Mouse (Mus musculus) splenic B cell, adult 2 months (primary cell): ENCODE measurements around the gene Prkar2a.

Experiments
- DNase-seq: peaks from one replicate; pipeline ENCODE4 v3.0.0-alpha.2; 2011; ENCODE audit warnings: low read depth, low spot score
- H3K27me3 ChIP-seq: 2 replicates; pipeline ENCODE4 v1.6.1; 2012; ENCODE audit warnings: mild to moderate bottlenecking, low read length, moderate library complexity, mixed read lengths; ENCODE audit not compliant: control insufficient read depth, poor library complexity, insufficient read depth, severe bottlenecking
- H3K36me3 ChIP-seq: 2 replicates; pipeline ENCODE4 v1.6.1; 2012; ENCODE audit warnings: mild to moderate bottlenecking, low read length, moderate library complexity, mixed read lengths; ENCODE audit not compliant: control insufficient read depth, poor library complexity, insufficient read depth, severe bottlenecking

Gene Prkar2a

DNA sequence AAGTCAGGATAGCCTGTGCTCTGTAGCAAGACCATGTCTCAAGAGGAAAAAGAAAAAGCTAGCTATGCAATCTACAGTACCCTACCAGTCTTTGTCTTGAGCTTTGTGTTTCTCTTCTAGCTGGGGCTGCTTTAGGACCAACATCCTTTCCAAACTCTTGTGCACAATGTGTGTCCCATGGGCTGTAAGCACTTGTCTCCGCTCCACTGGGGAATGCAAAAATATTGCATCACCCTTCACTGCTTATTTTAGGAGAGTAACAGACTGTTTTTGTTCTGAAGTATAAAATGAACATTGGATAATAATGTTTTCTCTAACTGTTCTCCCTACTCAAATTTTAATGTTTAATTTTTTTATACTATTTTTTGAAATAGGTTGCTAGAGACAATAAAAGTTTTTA lies 97.4 kb downstream of the Prkar2a start:
- no peak for DNase-seq
- Histone ChIP-seq H3K36me3 (no peaks in the 10 kb centered on the region), H3K27me3 (no peaks in the 10 kb centered on the region)

DNA sequence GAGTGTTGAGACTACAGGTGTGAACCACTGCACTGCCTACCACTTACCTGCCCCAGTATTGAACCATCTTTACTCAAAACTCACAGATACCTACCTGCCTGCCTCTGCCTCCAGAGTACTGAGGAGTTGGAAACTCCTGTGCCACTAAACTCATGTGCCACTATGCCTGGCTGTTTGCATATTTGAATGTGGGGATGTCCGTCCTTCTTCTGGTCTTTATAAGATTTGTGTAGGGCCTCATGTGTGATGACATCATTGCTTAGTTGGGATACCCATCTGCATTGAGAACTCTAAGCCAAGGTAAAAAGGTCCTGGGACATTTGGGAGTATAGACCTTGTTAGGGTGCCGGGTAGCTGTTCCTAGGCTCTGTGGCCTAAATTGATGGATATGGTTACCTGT lies 98.0 kb downstream of the Prkar2a start:
- no peaks in the 10 kb centered on the region for H3K36me3 ChIP-seq
- H3K27me3 ChIP-seq = no peaks in the 10 kb centered on the region
- DNase-seq = no peak

- no peak for DNase-seq
- H3K36me3 ChIP-seq = no peaks in the 10 kb centered on the region
Measured at GRCm38 (mm10) chr9:108788713-108789112, 99.6 kb downstream of the Prkar2a start.

DNA sequence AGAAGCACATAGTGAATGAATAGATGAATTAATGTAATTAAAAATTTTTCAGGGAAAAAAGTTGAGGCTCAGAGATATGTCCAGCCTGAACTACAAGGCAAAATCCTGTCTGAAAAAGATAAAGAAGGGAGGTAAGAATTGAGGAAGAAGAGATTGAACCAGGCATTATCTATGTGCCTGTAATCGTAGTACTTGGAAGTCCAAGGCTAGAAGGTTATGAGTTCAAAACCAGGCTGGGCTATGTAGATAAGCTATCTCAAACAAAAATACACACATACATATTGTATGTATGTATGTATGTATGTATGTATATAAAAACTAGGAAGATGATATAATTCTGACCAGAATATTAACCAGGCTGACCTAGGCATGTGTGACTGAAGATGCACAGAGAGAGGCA lies 103.2 kb downstream of the Prkar2a start:
- H3K36me3 ChIP-seq = peaks cover 2% of the 10 kb centered on the region; the same call in 1 of the 2 replicates
- H3K27me3 ChIP-seq = no peaks in the 10 kb centered on the region
- DNase-seq = no peak

More at GRCm38 (mm10) chr9:108788713-108789112, 99.6 kb downstream of the Prkar2a start:
- no peaks in the 10 kb centered on the region for H3K27me3 ChIP-seq

DNA sequence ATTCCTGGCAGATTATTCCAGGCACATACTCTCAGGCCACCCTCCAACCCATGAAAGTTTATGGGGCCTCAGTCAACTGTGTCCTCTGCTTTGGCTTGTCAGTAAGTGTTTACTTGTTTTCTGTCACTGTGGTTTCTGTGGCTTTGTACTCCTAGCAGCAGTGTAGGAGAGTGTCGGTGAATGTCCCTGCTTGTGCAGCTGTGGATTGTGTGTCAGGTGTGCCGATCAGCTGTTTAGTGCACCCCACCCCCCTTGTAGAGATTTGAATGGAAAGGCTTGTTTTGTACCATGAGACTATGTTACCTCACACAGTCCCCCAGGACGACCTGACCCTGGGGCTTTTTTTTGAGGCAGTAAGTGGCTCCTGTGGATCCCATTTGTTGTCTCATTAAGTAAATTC lies 103.6 kb downstream of the Prkar2a start:
- Histone ChIP-seq H3K36me3 (peaks cover 6% of the 10 kb centered on the region), H3K27me3 (no peaks in the 10 kb centered on the region)
- DNase-seq = peak; percentile 28

DNA sequence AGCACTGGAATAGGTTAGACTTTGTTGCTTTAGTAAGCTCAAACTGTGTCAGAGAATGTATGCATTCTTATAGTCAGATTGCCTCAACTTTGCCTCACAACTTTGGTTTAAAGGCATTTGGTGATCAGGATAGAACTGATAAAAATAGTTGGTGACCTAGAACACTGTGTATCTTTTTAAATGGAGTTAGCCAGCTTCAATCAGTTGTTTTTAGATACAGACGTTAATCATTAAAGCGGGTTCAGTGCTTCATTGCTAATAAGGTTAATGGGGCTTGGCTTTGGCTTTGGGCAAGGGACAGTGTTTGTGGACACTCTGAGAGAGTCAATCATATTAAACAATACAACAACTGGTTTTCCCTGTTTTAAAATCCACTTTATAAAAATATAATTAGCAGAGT lies 106.2 kb downstream of the Prkar2a start:
- DNase-seq = no peak

DNA sequence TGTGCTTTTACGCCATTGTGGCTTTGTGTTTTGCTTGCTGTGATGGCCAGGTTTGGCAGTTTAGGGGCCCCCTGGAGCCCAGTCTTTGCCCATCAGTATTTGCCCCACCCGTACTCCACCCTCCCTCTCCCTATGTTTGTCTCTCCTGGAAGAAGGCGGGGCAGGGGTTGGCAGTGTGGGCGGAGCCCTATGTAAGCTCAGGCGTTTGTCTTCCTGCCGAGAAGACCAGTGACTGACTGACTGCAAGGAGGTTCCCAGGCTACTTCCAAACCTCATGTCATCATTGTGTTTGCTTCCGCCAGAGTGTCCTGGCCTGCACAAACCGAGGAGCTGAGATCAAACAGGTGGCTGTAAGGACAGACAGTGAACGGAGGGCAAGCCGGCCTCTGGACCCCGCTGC lies 106.6 kb downstream of the Prkar2a start:
- H3K27me3 ChIP-seq = no peaks in the 10 kb centered on the region
- H3K36me3 ChIP-seq = peaks cover 11% of the 10 kb centered on the region
- DNase-seq = no peak

More for the DNA sequence above, 106.2 kb downstream of the Prkar2a start:
- peaks cover 11% of the 10 kb centered on the region for H3K36me3 ChIP-seq
- H3K27me3 ChIP-seq = no peaks in the 10 kb centered on the region

- Histone ChIP-seq H3K36me3 (peaks cover 11% of the 10 kb centered on the region), H3K27me3 (no peaks in the 10 kb centered on the region)
- no peak for DNase-seq
Measured at GRCm38 (mm10) chr9:108796351-108796981, 107.4 kb downstream of the Prkar2a start.

- Histone ChIP-seq H3K36me3 (peaks cover 11% of the 10 kb centered on the region), H3K27me3 (no peaks in the 10 kb centered on the region)
- DNase-seq = no peak
Measured at GRCm38 (mm10) chr9:108797477-108797876, 108.4 kb downstream of the Prkar2a start.

DNA sequence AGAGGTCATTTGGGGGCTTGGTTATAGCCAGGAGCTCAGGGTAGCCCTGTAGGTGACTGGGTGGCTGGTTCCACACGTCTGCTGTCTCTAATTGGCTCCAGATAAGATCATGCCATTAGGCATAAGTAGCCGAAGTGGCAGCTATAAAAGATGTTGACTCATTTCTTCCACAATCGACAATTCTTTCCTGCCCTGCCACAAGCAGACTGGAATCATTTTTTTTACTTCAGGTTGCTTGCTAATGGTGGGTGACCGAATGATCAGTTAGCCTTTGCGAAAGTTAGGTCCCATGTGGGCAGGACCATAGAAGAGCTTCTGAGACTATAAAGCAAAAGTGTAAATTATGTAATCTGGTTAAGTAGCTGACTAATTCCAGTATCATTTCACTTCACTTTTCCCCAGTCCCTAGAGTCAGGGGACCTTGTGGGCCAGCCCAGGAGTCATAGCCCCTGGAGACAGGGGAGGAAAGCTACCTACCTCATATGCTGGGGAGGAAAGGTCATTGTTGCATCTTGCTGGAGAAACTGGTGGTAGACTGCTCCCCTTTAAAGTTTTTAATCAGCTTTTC lies 109.5 kb downstream of the Prkar2a start:
- H3K27me3 ChIP-seq = no peaks in the 10 kb centered on the region
- DNase-seq = no peak
- peaks cover 11% of the 10 kb centered on the region for H3K36me3 ChIP-seq

DNA sequence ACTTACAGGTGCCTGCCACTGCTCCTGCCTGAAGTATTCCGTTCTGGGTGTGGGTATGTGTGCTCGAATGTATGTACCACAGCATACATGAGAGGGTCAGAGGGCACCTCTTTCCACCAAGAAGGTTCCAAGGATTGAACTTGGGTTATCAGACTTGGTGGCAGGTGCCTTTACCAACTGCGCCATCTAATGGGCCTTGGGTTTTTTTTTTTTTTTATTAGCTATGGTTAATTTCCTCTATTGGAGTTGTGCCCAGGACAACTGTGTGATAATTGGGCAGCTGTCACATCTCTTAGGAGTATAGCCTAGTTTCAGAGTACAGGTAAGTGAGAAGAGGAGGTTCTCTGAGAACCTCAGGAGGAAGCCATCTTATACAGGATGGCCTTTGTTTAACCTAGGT lies 110.5 kb downstream of the Prkar2a start:
- H3K36me3 ChIP-seq = peaks cover 13% of the 10 kb centered on the region
- no peaks in the 10 kb centered on the region for H3K27me3 ChIP-seq
- DNase-seq = no peak
